Mouse (Mus musculus): ENCODE results near the gene Prkag3. TPM values are rescaled to one million over a fixed set of nuclear protein-coding genes. Genes with fewer than 3 reads are reported as not detected.

Prkag3 gene
- total RNA-seq, 2 experiments from 2014 or later: not detected

- peak; percentile 95 for ATAC-seq (replicated peaks; ENCODE audit: poor library complexity)
Observed at GRCm38 (mm10) chr1:74763081-74763480, 14.1 kb upstream of the Prkag3 start.

GRCm38 (mm10) chr1:74759773-74760172, 10.8 kb upstream of the Prkag3 start:
- peak; percentile 74; the same call in 1 of the 2 replicates for ATAC-seq (replicated peaks; ENCODE audit: poor library complexity)

GRCm38 (mm10) chr1:74754175-74754785, 5.3 kb upstream of the Prkag3 start:
- ATAC-seq (replicated peaks; ENCODE audit: poor library complexity): no peak

- ATAC-seq (replicated peaks; ENCODE audit: poor library complexity): no peak
Observed at GRCm38 (mm10) chr1:74753266-74753974, 4.4 kb upstream of the Prkag3 start.

GRCm38 (mm10) chr1:74752833-74753232, 3.8 kb upstream of the Prkag3 start:
- ATAC-seq (replicated peaks; ENCODE audit: poor library complexity): no peak

- ATAC-seq (replicated peaks; ENCODE audit: poor library complexity): no peak
Observed at GRCm38 (mm10) chr1:74752150-74752549, 3.1 kb upstream of the Prkag3 start.

GRCm38 (mm10) chr1:74750683-74751082, 1.7 kb upstream of the Prkag3 start:
- ATAC-seq (replicated peaks; ENCODE audit: poor library complexity): no peak

- no peak for ATAC-seq (replicated peaks; ENCODE audit: poor library complexity)
Observed at GRCm38 (mm10) chr1:74749301-74749700, 280 bp upstream of the Prkag3 start.

GRCm38 (mm10) chr1:74747335-74747734, 1.7 kb downstream of the Prkag3 start:
- ATAC-seq (replicated peaks; ENCODE audit: poor library complexity): no peak

- ATAC-seq (replicated peaks; ENCODE audit: poor library complexity): no peak
Observed at GRCm38 (mm10) chr1:74740846-74741245, 8.2 kb downstream of the Prkag3 start.

GRCm38 (mm10) chr1:74737500-74737899, 11.5 kb downstream of the Prkag3 start:
- no peak for ATAC-seq (replicated peaks; ENCODE audit: poor library complexity)

- no peak for ATAC-seq (replicated peaks; ENCODE audit: poor library complexity)
Observed at GRCm38 (mm10) chr1:74736977-74737376, 12.0 kb downstream of the Prkag3 start.

- ATAC-seq (replicated peaks; ENCODE audit: poor library complexity): no peak
Observed at GRCm38 (mm10) chr1:74728446-74728845, 20.6 kb downstream of the Prkag3 start.

- 0 out of 2 replicates have a peak, but pooled peaks have one; percentile 42 for ATAC-seq (replicated peaks; ENCODE audit: poor library complexity)
Observed at GRCm38 (mm10) chr1:74726674-74727073, 22.3 kb downstream of the Prkag3 start.

GRCm38 (mm10) chr1:74726114-74726513, 22.9 kb downstream of the Prkag3 start:
- ATAC-seq (replicated peaks; ENCODE audit: poor library complexity): no peak

GRCm38 (mm10) chr1:74723748-74724147, 25.3 kb downstream of the Prkag3 start:
- peak; percentile 60 for ATAC-seq (replicated peaks; ENCODE audit: poor library complexity)

- no peak for ATAC-seq (replicated peaks; ENCODE audit: poor library complexity)
Observed at GRCm38 (mm10) chr1:74721657-74722056, 27.4 kb downstream of the Prkag3 start.

GRCm38 (mm10) chr1:74719281-74719680, 29.7 kb downstream of the Prkag3 start:
- no peak for ATAC-seq (replicated peaks; ENCODE audit: poor library complexity)

GRCm38 (mm10) chr1:74718113-74718512, 30.9 kb downstream of the Prkag3 start:
- no peak for ATAC-seq (replicated peaks; ENCODE audit: poor library complexity)

- no peak for ATAC-seq (replicated peaks; ENCODE audit: poor library complexity)
Observed at GRCm38 (mm10) chr1:74715886-74716285, 33.1 kb downstream of the Prkag3 start.

GRCm38 (mm10) chr1:74715468-74715867, 33.6 kb downstream of the Prkag3 start:
- peak; percentile 59 for ATAC-seq (replicated peaks; ENCODE audit: poor library complexity)

- no peak for ATAC-seq (replicated peaks; ENCODE audit: poor library complexity)
Observed at GRCm38 (mm10) chr1:74714967-74715366, 34.1 kb downstream of the Prkag3 start.
